Mouse (Mus musculus) left cerebral cortex, adult 2 months (tissue): ENCODE measurements around the gene Lbhd2. TPM values are rescaled to one million over a fixed set of nuclear protein-coding genes. Genes with fewer than 3 reads are reported as not detected.

ENCODE experiments used
- DNase-seq, 2 experiments: peaks; one replicate each; pipeline ENCODE4 v3.0.0; 2021 to 2022; ENCODE audit warnings: low spot score in 2 of 2, mixed read lengths in 1 of 2; ENCODE audit errors: extremely low spot score in 1 of 2
- H3K27ac ChIP-seq: fragments of 200-600 bp; 2 replicates; pipeline ENCODE4 v1.8.1; 2022
- H3K4me3 ChIP-seq: fragments of 200-600 bp; 2 replicates; pipeline ENCODE4 v1.8.1; 2022
- CTCF ChIP-seq: fragments of 200-600 bp; IDR thresholded peaks from 2 replicates; pipeline ENCODE4 v1.8.1; 2022; ENCODE audit warnings: antibody characterized with exemption, mild to moderate bottlenecking, moderate library complexity
- intact Hi-C: fragments of 180-260 bp; cut with DNase I; formaldehyde crosslinking; loops from one replicate; pipeline ENCODE4 v1.15.1; 2025
- total RNA-seq, 2 experiments: library from RNA; stranded (reverse); gene quantifications; 2 replicates each; pipeline ENCODE4 v1.2.3; 2021

Lbhd2 gene
- total RNA-seq, 2 experiments from 2014 or later: 1.3 to 2.8 TPM

DNA sequence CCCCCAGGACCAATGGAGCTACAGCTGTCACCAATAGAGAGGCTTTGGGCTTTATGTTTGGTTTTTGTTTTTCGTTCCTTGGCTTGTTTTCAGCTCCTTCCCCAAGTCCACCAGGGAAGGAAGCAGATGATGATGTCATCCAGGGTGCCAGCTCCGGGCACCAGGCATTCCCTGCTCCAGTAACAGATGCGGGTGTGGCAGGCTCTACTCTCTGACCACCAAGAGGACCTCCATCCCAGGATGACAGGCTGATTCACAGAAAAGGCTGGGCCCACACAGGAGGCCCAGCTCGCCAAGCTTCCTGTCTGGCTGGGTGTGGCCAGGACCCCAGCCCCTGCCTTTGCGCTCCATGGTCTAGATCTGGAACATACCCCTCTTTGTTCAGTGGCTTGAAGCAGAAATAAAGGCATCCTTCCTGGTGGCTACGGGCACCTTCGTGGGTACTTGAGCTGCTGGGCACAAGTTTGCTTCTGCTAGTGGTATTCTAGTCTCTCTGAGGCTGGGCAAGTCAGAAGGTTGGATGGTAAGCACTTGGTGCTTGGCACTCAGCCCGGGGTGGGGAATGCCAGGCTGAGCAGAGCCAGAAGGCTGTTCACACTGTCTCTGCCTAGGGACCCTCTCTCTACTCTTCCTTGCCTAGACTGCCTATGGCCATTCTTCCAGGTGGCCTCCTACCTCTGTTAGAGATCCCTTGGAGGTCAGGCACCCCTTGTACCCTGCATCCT, 5.2 kb downstream of the Lbhd2 start:
- Histone ChIP-seq H3K27ac (no peak overlapping the region), H3K4me3 (no peak overlapping the region)
- intact Hi-C loops: no loop called here
- no peak for DNase-seq
- TF ChIP-seq CTCF: no peak

DNA sequence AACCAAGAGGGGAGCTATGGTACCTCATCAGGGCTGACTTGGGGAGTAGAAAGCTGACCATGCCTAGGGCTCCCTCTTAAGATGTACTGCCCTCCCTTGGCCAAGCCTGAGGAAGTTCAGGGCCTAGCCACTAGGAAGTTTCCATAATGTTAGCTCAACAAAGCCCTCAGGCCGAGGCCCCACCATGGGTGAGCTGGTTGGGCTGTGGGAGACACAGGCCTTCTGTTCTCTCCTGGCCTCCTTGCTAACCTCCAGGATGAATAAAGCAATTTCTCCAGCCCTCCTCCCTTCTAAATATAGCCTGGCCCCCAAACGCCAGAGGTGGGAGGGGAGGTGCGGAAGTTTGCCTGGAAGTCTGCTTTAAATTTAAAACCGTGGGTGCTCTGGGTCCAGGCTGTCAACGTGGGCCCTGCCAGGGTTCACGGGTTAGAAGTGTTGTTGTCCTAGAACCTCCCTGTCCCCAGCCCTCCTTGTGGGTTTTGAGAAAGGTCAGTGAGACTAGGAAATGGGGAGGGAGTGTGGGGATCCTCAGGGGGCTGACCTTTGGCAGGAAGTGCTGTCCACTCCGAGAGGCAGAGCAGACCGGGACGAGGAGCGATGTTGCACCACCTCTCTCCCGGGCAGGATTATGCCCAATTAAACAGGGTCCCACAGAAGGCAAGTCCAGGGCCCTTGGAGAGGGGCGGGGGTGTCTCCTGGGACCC, 6.1 kb downstream of the Lbhd2 start:
- DNase-seq: no peak
- TF ChIP-seq CTCF: no peak
- Histone ChIP-seq H3K4me3 (peak overlapping the region; percentile 29), H3K27ac (no peak overlapping the region)
- intact Hi-C loops: loop anchor here (1.0 kb wide), 1 partner anchor 11 kb away; no protein-coding TSS in a partner anchor

DNA sequence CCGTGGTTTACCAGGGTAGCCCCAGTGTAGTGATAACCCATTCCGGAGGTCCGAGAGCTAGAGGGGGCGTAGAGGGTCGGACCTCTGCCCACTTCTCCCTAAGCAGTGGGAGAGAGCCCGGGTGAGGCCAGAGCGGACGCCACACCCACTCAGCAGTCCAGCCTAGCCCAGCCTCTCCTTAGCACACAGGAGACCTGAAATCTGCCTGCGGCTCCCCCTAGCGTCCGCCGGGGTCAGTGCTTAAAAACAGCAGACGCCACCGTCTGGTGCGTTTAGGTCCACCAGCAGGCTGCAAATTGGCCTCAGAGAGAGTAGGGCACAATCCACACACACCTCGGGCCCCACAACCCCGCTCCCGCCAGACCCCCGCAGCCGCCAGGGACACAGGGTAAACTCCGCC, 6.7 kb downstream of the Lbhd2 start:
- intact Hi-C loops: loop anchor here (1.0 kb wide), 1 partner anchor 12 kb away; no protein-coding TSS in a partner anchor
- H3K27ac ChIP-seq: no peak overlapping the region
- TF ChIP-seq CTCF: peak; percentile 100
- peak; percentile 85 to 89 for DNase-seq
- H3K4me3 ChIP-seq: peak overlapping the region; percentile 29

DNA sequence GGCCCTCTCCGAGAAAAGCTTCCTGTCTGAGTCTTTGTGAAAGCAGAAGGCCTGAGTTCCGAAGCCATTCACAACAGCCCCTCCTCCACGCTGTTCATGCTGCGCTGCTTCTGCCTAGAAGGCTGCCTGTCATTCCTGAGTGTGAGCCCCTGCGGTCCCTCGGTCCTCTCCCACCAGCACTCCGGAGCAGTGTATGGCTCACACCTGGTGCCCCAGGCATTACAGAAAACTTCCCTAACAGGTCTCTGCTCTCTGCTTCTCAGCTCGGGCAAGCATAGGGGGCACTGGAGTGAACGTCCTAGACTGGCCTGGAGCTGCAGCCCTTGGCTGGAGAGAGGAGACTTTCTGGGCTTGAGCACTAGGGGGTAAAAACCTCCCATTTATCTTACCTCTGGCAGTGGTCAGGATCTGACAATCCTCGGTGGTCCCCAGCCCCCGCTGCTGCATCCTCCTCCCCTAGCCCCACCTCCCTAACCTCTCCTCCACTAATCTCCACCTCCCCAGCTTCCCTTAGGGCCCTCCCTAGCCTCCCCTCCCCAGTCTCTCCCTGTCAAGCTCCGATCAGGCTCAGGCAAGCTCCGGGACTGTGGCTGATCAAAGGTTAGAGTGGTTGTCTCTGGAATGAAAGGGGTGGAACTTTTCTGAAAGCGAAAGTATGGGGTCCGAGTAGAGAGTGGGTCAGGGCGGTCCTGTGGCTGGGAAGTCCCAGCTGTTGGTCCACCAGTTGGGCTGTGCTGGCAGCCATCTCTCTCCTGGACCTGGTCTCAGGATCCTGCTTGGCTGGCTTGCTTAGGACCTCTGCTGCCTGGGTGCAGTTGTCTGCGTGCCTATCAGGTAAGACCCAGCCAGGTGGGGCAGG, 10.5 kb downstream of the Lbhd2 start, which contains the start of gene Exoc3l4:
Gene Exoc3l4 (plus strand): TSS at position 97 of the 859 bp plus-strand sequence.
- Histone ChIP-seq H3K27ac (no peak within 1 kb of the TSS), H3K4me3 (peak within 1 kb of the TSS; percentile 21; the same call in 1 of the 2 replicates)
- DNase-seq: no peak
- intact Hi-C loops: no loop called here
- TF ChIP-seq CTCF: no peak

DNA sequence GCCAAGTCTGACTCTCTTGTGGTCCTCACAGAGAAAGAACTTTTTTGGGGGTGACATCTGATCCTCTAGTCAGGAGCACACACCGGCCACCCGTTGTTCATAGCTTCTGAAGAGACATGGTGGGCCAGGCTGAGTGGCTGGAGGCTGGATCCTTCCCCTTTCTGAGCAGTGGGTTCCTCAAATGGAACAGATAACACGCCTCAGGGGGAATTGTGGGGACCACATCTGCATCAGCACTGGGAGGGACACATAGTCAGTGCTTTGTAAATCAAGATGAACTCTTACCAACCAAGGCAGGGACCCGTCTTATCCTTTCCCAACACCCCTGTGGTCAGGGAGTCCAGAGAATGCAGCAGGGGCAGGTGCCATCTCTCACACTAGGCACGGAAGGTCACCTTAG, 13.3 kb downstream of the Lbhd2 start:
- intact Hi-C loops: no loop called here

DNA sequence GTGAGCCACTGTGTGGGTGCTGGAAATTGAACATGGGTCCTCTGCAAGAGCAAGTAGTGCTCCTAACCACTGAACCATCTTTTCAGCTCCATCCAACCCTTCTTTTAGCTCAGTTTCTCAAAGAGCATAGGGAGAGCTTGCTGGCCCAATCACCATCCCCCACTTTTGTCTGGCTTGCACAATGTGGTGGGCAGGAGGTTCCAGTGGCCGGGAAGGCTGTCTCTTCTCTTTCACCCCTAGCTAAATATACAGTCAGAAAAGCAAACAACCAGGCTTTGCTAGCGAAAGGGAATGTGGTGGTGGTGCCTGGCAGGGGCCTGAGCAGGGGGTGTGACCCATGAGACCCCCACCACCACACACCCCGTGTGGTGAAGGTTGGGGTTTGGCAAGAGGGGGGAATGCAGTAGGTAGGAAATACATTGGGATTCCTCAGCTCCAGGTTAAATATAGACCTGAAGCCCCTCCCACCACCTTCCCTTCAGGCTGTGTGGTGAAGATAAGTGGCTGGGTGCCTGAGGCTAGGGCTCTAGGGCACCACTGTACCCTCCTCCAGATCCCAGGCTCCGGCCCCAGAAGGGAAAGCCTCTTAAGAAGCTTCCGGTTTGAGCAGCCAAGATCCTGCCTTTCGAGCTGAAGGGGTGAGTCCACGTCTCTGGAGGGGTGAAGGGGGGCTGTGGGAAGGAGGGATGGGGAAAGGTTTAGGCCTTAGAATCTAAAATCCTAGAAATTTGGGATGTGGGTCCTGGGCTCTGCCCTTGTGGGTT, 14.5 kb downstream of the Lbhd2 start:
- intact Hi-C loops: no loop called here
- DNase-seq: no peak
- no peak for TF ChIP-seq CTCF
- H3K27ac ChIP-seq: no peak overlapping the region
- no peak overlapping the region for H3K4me3 ChIP-seq

More for the DNA sequence above, 13.3 kb downstream of the Lbhd2 start:
- no peak for DNase-seq
- TF ChIP-seq CTCF: no peak
- no peak overlapping the region for H3K4me3 ChIP-seq
- no peak overlapping the region for H3K27ac ChIP-seq

DNA sequence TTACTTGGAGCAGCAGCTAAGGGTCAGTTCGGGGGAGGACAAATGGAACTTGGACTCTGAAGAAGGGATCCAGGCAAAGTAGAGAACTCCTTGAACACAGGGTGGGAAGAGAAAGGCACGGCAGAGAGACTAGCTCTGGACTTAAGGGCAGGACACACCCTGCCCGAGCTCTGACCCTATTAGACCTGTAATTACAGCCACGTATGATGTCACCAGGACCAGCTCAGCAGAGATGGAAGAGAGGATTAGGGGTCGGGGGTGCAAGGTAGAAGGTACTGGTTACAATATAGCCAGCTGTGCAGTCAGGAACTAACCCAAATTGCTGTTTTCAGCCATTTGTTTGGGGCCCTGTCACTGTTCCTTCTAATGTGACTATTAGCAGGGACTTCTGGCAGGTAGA, 16.2 kb downstream of the Lbhd2 start:
- no peak for DNase-seq
- intact Hi-C loops: no loop called here
- TF ChIP-seq CTCF: no peak
- Histone ChIP-seq H3K4me3 (no peak overlapping the region), H3K27ac (no peak overlapping the region)

DNA sequence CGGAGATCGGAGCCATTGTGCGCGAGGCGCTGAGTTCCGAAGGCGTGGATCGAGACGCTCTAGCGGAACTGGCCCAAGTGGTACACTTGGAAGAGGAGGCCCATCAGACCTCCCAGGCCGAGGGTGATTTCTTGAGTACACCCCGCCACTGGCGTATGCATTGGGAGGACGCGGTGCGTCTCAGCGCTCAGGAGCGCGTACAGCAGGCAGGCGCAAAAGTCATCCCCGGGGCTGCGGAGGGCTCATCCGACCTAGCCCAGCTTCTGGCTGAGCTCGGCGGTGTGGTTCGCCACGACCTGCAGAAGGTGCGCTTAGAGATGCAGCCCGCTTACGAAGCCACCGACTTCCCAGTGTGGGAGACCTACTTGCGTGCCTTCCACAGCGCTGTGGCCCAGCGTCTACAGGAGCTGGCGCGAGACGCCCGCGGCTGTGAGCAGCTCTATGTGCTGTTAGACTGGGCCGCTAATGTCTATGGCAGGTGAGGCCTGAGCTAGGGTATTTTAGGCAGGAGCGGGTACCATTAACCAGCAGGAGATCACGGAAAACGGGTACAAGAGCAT, 17.0 kb downstream of the Lbhd2 start:
- H3K4me3 ChIP-seq: no peak overlapping the region

DNA sequence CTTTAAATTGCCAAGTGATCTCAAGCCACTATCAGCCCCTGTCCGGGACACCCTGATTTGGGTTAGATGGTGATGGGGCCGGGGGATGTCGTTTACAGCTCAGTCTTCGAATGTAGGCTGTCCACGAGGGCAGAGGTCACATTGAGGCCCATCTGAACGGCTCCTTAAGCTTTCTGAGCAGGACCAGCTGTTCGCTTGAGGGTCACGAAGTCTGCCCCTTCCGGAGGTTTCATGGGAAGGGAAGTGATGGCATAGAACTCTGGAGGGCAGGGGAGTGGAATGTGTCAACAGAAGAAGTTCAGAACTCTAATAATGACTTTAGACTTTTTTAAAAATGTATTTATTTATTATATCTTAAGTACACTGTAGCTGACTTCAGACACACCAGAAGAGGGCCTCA, 17.9 kb downstream of the Lbhd2 start:
- H3K27ac ChIP-seq: no peak overlapping the region
- TF ChIP-seq CTCF: no peak
- intact Hi-C loops: loop anchor here (2.0 kb wide), 1 partner anchor 44 kb away; no protein-coding TSS in a partner anchor
- DNase-seq: no peak
- H3K4me3 ChIP-seq: no peak overlapping the region

More for the DNA sequence above, 17.0 kb downstream of the Lbhd2 start:
- H3K27ac ChIP-seq: no peak overlapping the region
- DNase-seq: no peak
- no peak for TF ChIP-seq CTCF
- intact Hi-C loops: loop anchor here (2.0 kb wide), 1 partner anchor 45 kb away; no protein-coding TSS in a partner anchor

DNA sequence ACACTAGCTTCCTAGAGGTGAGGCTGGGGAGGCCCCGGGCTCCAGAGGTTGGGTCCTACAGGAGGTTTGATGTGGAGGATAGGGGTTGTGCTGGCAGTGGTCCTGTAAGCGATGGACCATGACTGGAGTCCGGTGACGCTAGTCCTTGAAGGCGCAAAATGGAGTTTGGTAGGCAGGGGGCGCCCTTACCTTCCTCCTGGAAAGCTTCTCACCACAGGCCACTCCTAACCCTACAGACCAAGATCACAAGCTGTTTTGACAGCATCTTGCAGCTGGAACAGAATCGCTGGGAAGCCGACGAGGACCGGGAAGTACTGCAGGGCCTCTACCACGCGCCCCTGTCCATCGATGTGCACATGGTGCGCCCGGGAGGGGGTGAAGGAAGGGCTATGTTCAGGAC, 18.6 kb downstream of the Lbhd2 start:
- intact Hi-C loops: loop anchor here (2.0 to 5.0 kb wide), 2 partner anchors 44 to 222 kb away; no protein-coding TSS in a partner anchor
- peak; percentile 80 for TF ChIP-seq CTCF
- Histone ChIP-seq H3K27ac (no peak overlapping the region), H3K4me3 (no peak overlapping the region)
- DNase-seq: peak; percentile 77 to 83
